In the genomic region with DNA sequence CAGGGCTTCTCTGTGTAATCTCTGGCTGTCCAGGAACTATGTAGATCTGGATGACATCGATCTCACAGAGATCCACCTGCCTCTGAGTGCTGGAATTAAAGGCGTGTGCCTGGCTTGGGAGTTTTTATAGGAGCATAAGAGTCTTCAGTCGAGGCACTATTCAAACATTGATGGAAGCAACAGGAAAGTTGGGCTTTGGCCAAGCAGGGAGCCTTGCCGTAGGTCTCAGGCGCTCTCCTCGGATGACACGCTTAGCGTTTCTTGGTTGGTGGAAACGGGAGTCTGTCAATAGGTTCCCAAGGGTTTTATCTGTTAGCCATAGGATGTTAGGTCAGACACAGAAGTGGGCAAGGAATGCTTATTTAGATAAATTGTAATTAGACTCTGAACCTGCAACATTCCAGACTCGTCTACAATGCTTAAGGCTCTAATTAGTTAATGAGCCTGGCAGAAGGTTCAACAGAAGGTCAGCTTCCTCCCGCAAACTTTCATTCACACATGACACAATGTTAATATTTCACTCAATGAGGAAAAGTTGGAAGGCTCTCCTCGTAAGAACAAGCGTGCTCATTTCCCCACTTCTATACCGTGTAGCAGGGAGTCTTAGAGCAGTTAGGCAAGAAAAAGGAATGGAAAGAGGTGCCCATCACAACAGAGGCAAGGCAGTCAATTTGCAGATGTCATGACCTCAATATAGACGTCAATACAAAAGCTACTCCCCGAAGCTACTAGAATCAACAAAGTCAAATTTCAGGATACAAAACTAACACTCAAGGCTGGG, we compare ENCODE assay signal across 32 mouse cellular contexts. TPM values are rescaled to one million over a fixed set of nuclear protein-coding genes. Genes with fewer than 3 reads are reported as not detected.
DNase-seq lines count a peak whose midpoint lies in the region; ATAC-seq and TF ChIP-seq lines count a peak whose summit lies in the region.
"Had no signal": no experiment of that assay in that cellular context is flagged by ENCODE, and none has a peak within 500 bp of the region (broad histone marks: within the 10 kb centered on the region; RNA-seq: fewer than 3 reads in every experiment).

No protein-coding gene starts in this region.

- H3K9me3 ChIP-seq in kidney, embryonic 14.5 days (ENCODE audit: control insufficient read depth, low read length): no peaks in the 10 kb centered on the region
- no peaks in the 10 kb centered on the region for H3K9me3 ChIP-seq in kidney, embryonic 15.5 days (replicated peaks)
- H3K9me3 ChIP-seq in hindbrain, embryonic 13.5 days: no peaks in the 10 kb centered on the region
- H3K9me3 ChIP-seq: embryonic facial prominence, embryonic 13.5 days; forebrain, embryonic 10.5 days; forebrain, embryonic 15.5 days; G1E; neural tube, embryonic 13.5 days had no signal

- TF ChIP-seq POLR2A in lung, adult 2 months (IDR thresholded peaks at IDR 0.05; ENCODE audit: borderline replicate concordance, extremely low read depth, low read depth, low read length): no peak

- no peak overlapping the region for H3K4me2 ChIP-seq in kidney, embryonic 14.5 days (replicated peaks; ENCODE audit: low read depth, low read length)
- H3K4me2 ChIP-seq in kidney, embryonic 15.5 days: no peak overlapping the region
- H3K4me2 ChIP-seq in hindbrain, embryonic 13.5 days: no peak overlapping the region
- H3K4me2 ChIP-seq: embryonic facial prominence, embryonic 13.5 days; forebrain, embryonic 15.5 days; heart, embryonic 11.5 days; hindbrain, embryonic 14.5 days; lung, embryonic 14.5 days; neural tube, embryonic 13.5 days had no signal

- ATAC-seq in kidney, embryonic 14.5 days (ENCODE audit: low FRiP score, low TSS enrichment): no peak; the same call in 1 of the 2 replicates
- ATAC-seq in kidney, embryonic 15.5 days (replicated peaks; ENCODE audit: low FRiP score): peak; percentile 46; the same call in 1 of the 2 replicates
- no peak for ATAC-seq in hindbrain, embryonic 13.5 days (ENCODE audit: low FRiP score)
- ATAC-seq: forebrain, embryonic 15.5 days; midbrain, embryonic 16.5 days; Patski had no signal

- H3K4me1 ChIP-seq in kidney, embryonic 14.5 days (ENCODE audit: control insufficient read depth, insufficient read depth, low read length): peaks cover 7% of the 10 kb centered on the region; the same call in 1 of the 2 replicates
- H3K4me1 ChIP-seq in lung, adult 2 months (ENCODE audit: control insufficient read depth, insufficient read depth, low read length): no peaks in the 10 kb centered on the region; the same call in 1 of the 2 replicates
- peaks cover 13% of the 10 kb centered on the region for H3K4me1 ChIP-seq in kidney, embryonic 15.5 days
- H3K4me1 ChIP-seq in hindbrain, embryonic 13.5 days (replicated peaks): no peaks in the 10 kb centered on the region
- H3K4me1 ChIP-seq: embryonic facial prominence, embryonic 13.5 days; forebrain, embryonic 15.5 days; neural tube, embryonic 13.5 days had no signal

- H3K27ac ChIP-seq in kidney, embryonic 14.5 days (ENCODE audit: low read depth, low read length): no peak overlapping the region
- H3K27ac ChIP-seq in kidney, embryonic 15.5 days: no peak overlapping the region
- no peak overlapping the region for H3K27ac ChIP-seq in hindbrain, embryonic 13.5 days
- H3K27ac ChIP-seq: embryonic facial prominence, embryonic 13.5 days; forebrain, embryonic 10.5 days; forebrain, embryonic 15.5 days; gastrocnemius, adult 2 months; hindbrain, embryonic 14.5 days; liver, embryonic 14.5 days; neural tube, embryonic 13.5 days had no signal

- intact Hi-C loops in heart, postnatal 14 days (cut with DNase I): no loop called here

- no peak overlapping the region for H3K9ac ChIP-seq in kidney, embryonic 14.5 days (ENCODE audit: low read depth, low read length)
- no peak overlapping the region for H3K9ac ChIP-seq in kidney, embryonic 15.5 days
- no peak overlapping the region for H3K9ac ChIP-seq in hindbrain, embryonic 13.5 days
- H3K9ac ChIP-seq: embryonic facial prominence, embryonic 13.5 days; forebrain, embryonic 15.5 days; hindbrain, embryonic 14.5 days; liver, embryonic 14.5 days; lung, embryonic 14.5 days; neural tube, embryonic 13.5 days had no signal

- no peak for TF ChIP-seq CTCF in lung, adult 2 months (IDR thresholded peaks at IDR 0.05; ENCODE audit: insufficient read depth, low read length)

- peak; percentile 24 for DNase-seq in kidney, adult 11 months
- DNase-seq in lung, postnatal 4 days: peak; percentile 25 to 38
- no peak for DNase-seq in lung, adult 2 months
- DNase-seq in kidney, postnatal 36 days: peak; percentile 36 to 47
- no peak for DNase-seq in heart, postnatal 14 days
- DNase-seq: adrenal gland, postnatal 14 days; cerebellum, adult 11-12 months; cerebellum, adult 9-11 months; gastrocnemius, adult 2 months; gastrocnemius, postnatal 36 days; heart, adult 18-20 months; heart, postnatal 4 days; layer of hippocampus, adult 9-11 months; liver; lung, embryonic 14.5 days; right cerebral cortex, postnatal 14 days; thymus, postnatal 14 days had no signal

- WGBS in kidney, embryonic 14.5 days: 42% methylated on average over 16 of the region's 16 CpGs
- 43% methylated on average over 16 of the region's 16 CpGs for WGBS in lung, adult 2 months
- WGBS in kidney, embryonic 15.5 days: 46% methylated on average over 16 of the region's 16 CpGs
- 78% methylated on average over 16 of the region's 16 CpGs for WGBS in hindbrain, embryonic 13.5 days

- H3K36me3 ChIP-seq in kidney, embryonic 14.5 days (ENCODE audit: control insufficient read depth, insufficient read depth, low read length): no peaks in the 10 kb centered on the region
- no peaks in the 10 kb centered on the region for H3K36me3 ChIP-seq in kidney, embryonic 15.5 days
- no peaks in the 10 kb centered on the region for H3K36me3 ChIP-seq in hindbrain, embryonic 13.5 days
- H3K36me3 ChIP-seq: embryonic facial prominence, embryonic 13.5 days; forebrain, embryonic 10.5 days; forebrain, embryonic 15.5 days; neural tube, embryonic 13.5 days had no signal

- no peaks in the 10 kb centered on the region for H3K27me3 ChIP-seq in kidney, embryonic 14.5 days (ENCODE audit: control insufficient read depth, insufficient read depth, low read length)
- H3K27me3 ChIP-seq in kidney, embryonic 15.5 days: no peaks in the 10 kb centered on the region
- H3K27me3 ChIP-seq in hindbrain, embryonic 13.5 days: no peaks in the 10 kb centered on the region
- H3K27me3 ChIP-seq: CH12.LX; embryonic facial prominence, embryonic 13.5 days; forebrain, embryonic 15.5 days; neural tube, embryonic 13.5 days; Patski had no signal

- no peak overlapping the region for H3K4me3 ChIP-seq in kidney, embryonic 14.5 days (ENCODE audit: low read length)
- H3K4me3 ChIP-seq in lung, adult 2 months (replicated peaks; ENCODE audit: extremely low read depth, low read depth, low read length): no peak overlapping the region
- H3K4me3 ChIP-seq in kidney, embryonic 15.5 days (replicated peaks): no peak overlapping the region
- no peak overlapping the region for H3K4me3 ChIP-seq in hindbrain, embryonic 13.5 days
- H3K4me3 ChIP-seq: embryonic facial prominence, embryonic 13.5 days; forebrain, embryonic 10.5 days; forebrain, embryonic 15.5 days; gastrocnemius, adult 2 months; myocyte; neural tube, embryonic 13.5 days had no signal

RNA-seq across cellular contexts. Expression of gene Tmem230, which starts 13.4 kb away (rescaled TPM):
- 42.9 and 47.3 TPM in 2 replicates for polyA plus RNA-seq in kidney, embryonic 14.5 days (2014; fragmentation: Nextera tagmentation; extraction: Ambion mirVana)
- polyA plus RNA-seq in lung, adult 2 months (2012; rRNA removed): 67.0 and 86.8 TPM in 2 replicates
- 44.3 and 45.8 TPM in 2 replicates for polyA plus RNA-seq in kidney, embryonic 15.5 days (2015; fragmentation: Nextera tagmentation; extraction: Ambion mirVana)
- polyA plus RNA-seq in hindbrain, embryonic 13.5 days (2015; fragmentation: Nextera tagmentation; extraction: Ambion mirVana): 50.4 TPM in 2 replicates
- total RNA-seq in heart, postnatal 14 days (2021): 10 to 100 TPM; 20.2 to 23.7 TPM

RNA-seq across cellular contexts. Expression of gene Pcna, which starts 18.9 kb away (rescaled TPM):
- 339 and 383 TPM in 2 replicates for polyA plus RNA-seq in kidney, embryonic 14.5 days (2014; fragmentation: Nextera tagmentation; extraction: Ambion mirVana)
- 52.7 and 59.2 TPM in 2 replicates for polyA plus RNA-seq in lung, adult 2 months (2012; rRNA removed)
- polyA plus RNA-seq in kidney, embryonic 15.5 days (2015; fragmentation: Nextera tagmentation; extraction: Ambion mirVana): 263 and 284 TPM in 2 replicates
- polyA plus RNA-seq in hindbrain, embryonic 13.5 days (2015; fragmentation: Nextera tagmentation; extraction: Ambion mirVana): 115 and 119 TPM in 2 replicates
- 10 to 100 TPM; 40.2 to 57.8 TPM for total RNA-seq in heart, postnatal 14 days (2021)

RNA-seq across cellular contexts. Expression of gene Cds2, which starts 28.8 kb away (rescaled TPM):
- polyA plus RNA-seq in kidney, embryonic 14.5 days (2014; fragmentation: Nextera tagmentation; extraction: Ambion mirVana): 24.4 and 27.3 TPM in 2 replicates
- polyA plus RNA-seq in lung, adult 2 months (2012; rRNA removed): 67.1 and 76.5 TPM in 2 replicates
- polyA plus RNA-seq in kidney, embryonic 15.5 days (2015; fragmentation: Nextera tagmentation; extraction: Ambion mirVana): 19.8 and 30.2 TPM in 2 replicates
- 34.6 and 39.3 TPM in 2 replicates for polyA plus RNA-seq in hindbrain, embryonic 13.5 days (2015; fragmentation: Nextera tagmentation; extraction: Ambion mirVana)
- 10 to 100 TPM; 80.1 to 91.4 TPM for total RNA-seq in heart, postnatal 14 days (2021)

Comparison
In these comparisons a context has a peak if more than half of its experiments do, and no peak if none do; other contexts are left out.
1. DNase-seq: peak in kidney, adult 11 months (single experiment), lung, postnatal 4 days (2 of 2) and kidney, postnatal 36 days (2 of 2); none in lung, adult 2 months (single experiment) and heart, postnatal 14 days (0 of 2).